Mouse (Mus musculus): ENCODE measurements around the gene Ndufs7. TPM values are rescaled to one million over a fixed set of nuclear protein-coding genes. Genes with fewer than 3 reads are reported as not detected.
A peak's percentile ranks its signal among the peaks of the same experiment; 100 is the strongest.

The Ndufs7 gene
- total and polyA plus RNA-seq, 3 experiments: 154 to 282 (median 222) TPM

DNA sequence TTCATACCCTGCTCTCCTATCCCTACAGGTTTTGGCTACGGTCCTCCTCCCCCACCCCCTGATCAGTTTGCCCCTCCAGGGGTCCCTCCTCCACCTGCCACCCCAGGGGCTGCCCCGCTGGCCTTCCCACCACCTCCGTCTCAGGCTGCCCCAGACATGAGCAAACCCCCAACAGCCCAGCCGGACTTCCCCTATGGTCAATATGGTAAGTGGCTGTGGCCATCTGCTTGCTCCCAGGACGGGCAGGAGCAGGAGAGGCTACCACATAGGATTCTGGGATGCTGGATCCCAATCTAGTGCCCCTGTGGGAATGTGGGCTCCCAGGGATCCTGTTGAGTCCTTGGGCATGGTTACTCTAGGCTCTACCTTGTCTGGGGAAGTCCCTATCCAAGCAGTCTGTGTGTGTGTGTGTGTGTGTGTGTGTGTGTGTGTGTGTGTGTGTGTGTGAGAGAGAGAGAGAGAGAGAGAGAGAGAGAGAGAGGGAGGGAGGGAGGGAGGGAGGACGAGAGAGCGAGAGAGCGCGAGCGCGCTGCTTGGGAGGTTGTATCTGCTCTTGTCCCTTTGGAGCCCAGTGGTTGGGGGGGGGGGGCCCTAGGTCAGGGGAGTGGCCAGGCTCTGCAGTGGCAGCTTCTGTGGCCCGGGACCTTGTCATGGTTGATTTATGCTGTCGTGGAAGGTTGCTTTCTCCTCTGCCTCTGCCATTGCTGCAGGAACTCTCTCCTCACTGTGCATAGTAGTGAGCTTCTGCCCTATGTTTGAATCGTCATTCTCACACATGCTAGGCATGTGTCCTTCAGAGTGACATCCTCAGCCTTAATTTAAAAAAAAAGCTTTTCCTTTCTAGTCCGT lies 36.5 kb downstream of the Ndufs7 start (continued):
- TF ChIP-seq MXI1 (IDR thresholded peaks at IDR 0.05; ENCODE audit: low read depth, low read length): peak; percentile 52; the same call in 1 of the 2 replicates
- no peak for TF ChIP-seq SMC3 (IDR thresholded peaks at IDR 0.05; ENCODE audit: low read depth, low read length)

DNA sequence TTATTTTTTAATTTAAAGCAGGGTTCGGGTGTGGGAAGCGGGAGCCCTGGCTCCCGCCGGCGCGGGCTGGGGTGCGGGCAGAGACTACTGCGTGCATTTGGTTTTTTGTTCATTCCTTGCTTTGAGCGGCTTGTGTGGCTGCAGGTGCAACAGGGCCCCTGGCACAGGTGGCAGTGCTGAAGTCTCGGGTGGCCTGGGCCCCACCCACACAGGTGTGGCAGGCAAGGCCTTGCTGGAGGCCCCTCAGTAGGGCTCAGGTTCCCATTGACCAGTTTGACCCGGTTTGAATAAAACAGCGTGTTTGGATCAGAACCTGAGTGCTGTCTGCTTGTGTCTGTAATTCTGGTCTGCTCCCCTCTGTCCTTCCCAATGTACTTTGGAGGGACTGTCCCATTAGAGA lies 39.2 kb downstream of the Ndufs7 start:
- TF ChIP-seq MAX (IDR thresholded peaks at IDR 0.05; ENCODE audit: low read length) (no peak), NELFE (IDR thresholded peaks at IDR 0.05; ENCODE audit: low read depth, low read length) (no peak), KAT2A (IDR thresholded peaks at IDR 0.05; ENCODE audit: insufficient replicate concordance, low read length) (no peak), MYC (IDR thresholded peaks at IDR 0.05; ENCODE audit: low read depth, low read length) (no peak), ETS1 (conservative IDR thresholded peaks at IDR 0.05; ENCODE audit: low read depth, low read length) (no peak), TCF12 (IDR thresholded peaks at IDR 0.05; ENCODE audit: low read depth, low read length) (no peak), MEF2A (IDR thresholded peaks at IDR 0.05; ENCODE audit: borderline replicate concordance, low read depth, low read length) (no peak), ZMIZ1 (IDR thresholded peaks at IDR 0.05; ENCODE audit: low read depth, low read length) (no peak), POLR2AphosphoS2 (IDR thresholded peaks at IDR 0.05; ENCODE audit: low read depth, low read length) (no peak), TBP (conservative IDR thresholded peaks at IDR 0.05; ENCODE audit: low read depth, low read length) (no peak), EP300 (IDR thresholded peaks at IDR 0.05; ENCODE audit: low read length) (no peak), ELF1 (IDR thresholded peaks at IDR 0.05; ENCODE audit: low read depth, low read length) (no peak), NRF1 (IDR thresholded peaks at IDR 0.05; ENCODE audit: low read depth, low read length) (no peak), MAFK (IDR thresholded peaks at IDR 0.05; ENCODE audit: insufficient replicate concordance, low read length) (no peak), ZC3H11A (IDR thresholded peaks at IDR 0.05; ENCODE audit: low read depth, low read length) (no peak), RAD21 (IDR thresholded peaks at IDR 0.05; ENCODE audit: low read depth, low read length) (no peak), UBTF (IDR thresholded peaks at IDR 0.05; ENCODE audit: low read depth, low read length) (no peak), GABPA (IDR thresholded peaks at IDR 0.05; ENCODE audit: insufficient replicate concordance, low read depth, low read length) (no peak), POLR2A (IDR thresholded peaks at IDR 0.05; ENCODE audit: low read depth, low read length) (no peak)

More for the DNA sequence above, 39.2 kb downstream of the Ndufs7 start:
- in situ Hi-C loops (cut with MboI; ENCODE audit: low pct_ligation_motif_present, low pct_unique_long_range_greater_than_20kb, low sequenced_read_pairs): no loop called here
- H3K9ac ChIP-seq (ENCODE audit: insufficient read depth, low read depth): no peak overlapping the region
- H3K4me3 ChIP-seq (replicated peaks in 1 of 3; ENCODE audit: low read depth in 2 of 3, low read length in 2 of 3, poor library complexity in 1 of 3): no peak overlapping the region
- dilution Hi-C loops (cut with MboI; ENCODE audit: extremely low pct_ligation_motif_present, extremely low pct_unique_long_range_greater_than_20kb, low sequenced_read_pairs): no loop called here
- H3K36me3 ChIP-seq (replicated peaks in 1 of 2; ENCODE audit: control insufficient read depth in 1 of 2, insufficient read depth in 1 of 2, low read length in 1 of 2): peaks cover 47 to 62% of the 10 kb centered on the region in 2 experiments
- H3K9me3 ChIP-seq (replicated peaks; ENCODE audit: low read length): peaks cover 3% of the 10 kb centered on the region
- H3K4me2 ChIP-seq (ENCODE audit: insufficient read depth, low read depth, poor library complexity, severe bottlenecking): no peak overlapping the region
- H3K27me3 ChIP-seq (replicated peaks): no peaks in the 10 kb centered on the region
- H3K27ac ChIP-seq (ENCODE audit: insufficient read depth, low read depth): no peak overlapping the region
- H3K4me1 ChIP-seq (ENCODE audit: control insufficient read depth in 1 of 2, insufficient read depth in 2 of 2): peaks cover 32 to 54% of the 10 kb centered on the region in 2 experiments
- DNase-seq (ENCODE audit: extremely low read depth): no peak
- H3K79me2 ChIP-seq (replicated peaks; ENCODE audit: control insufficient read depth, extremely low read depth, insufficient read depth, poor library complexity, severe bottlenecking): peaks cover 8% of the 10 kb centered on the region
